Mouse (Mus musculus): ENCODE measurements around the gene Mettl7a3. TPM values are rescaled to one million over a fixed set of nuclear protein-coding genes. Genes with fewer than 3 reads are reported as not detected.
"Not testable (repeated sequence)": the region's sequence is repeated elsewhere in the genome, so short reads cannot be mapped to it uniquely, and the experiment has no call there.

Gene Mettl7a3
- polyA plus RNA-seq, 1 experiment from 2014 or later, result 0.17 TPM

DNA sequence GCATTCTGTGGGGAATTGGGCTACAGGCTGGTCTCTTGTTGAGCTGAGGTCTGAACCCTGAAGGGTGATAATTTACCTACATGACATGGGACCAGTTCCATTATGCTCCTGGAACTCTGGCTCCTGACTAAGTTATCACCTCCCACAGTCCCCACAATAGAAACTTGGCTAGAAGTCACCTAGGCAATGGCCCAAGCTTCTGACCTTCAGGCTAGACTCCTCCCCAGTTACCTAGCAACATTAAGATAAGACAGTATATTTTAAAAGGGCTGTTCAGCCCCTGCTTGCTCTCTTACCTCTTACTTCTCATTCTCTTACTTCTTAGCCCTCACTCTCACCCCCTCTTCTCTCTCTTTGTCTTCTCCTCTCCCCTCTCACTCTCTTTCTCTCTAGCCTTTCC is 10.8 kb downstream of the Mettl7a3 start:
- ATAC-seq (ENCODE audit: low read depth), result no peak
- Histone ChIP-seq H3K9me3 (ENCODE audit: control insufficient read depth, low read length) (no peaks in the 10 kb centered on the region), H3K36me3 (ENCODE audit: control insufficient read depth, insufficient read depth, low read length) (no peaks in the 10 kb centered on the region), H3K27ac (ENCODE audit: low read depth, low read length) (no peak overlapping the region), H3K9ac (replicated peaks; ENCODE audit: low read depth, low read length) (no peak overlapping the region), H3K4me3 (ENCODE audit: low read depth, low read length) (no peak overlapping the region), H3K4me1 (ENCODE audit: control insufficient read depth, insufficient read depth, low read length) (no peaks in the 10 kb centered on the region), H3K27me3 (ENCODE audit: control insufficient read depth, insufficient read depth, low read length) (no peaks in the 10 kb centered on the region), H3K4me2 (ENCODE audit: low read depth, low read length) (no peak overlapping the region)

DNA sequence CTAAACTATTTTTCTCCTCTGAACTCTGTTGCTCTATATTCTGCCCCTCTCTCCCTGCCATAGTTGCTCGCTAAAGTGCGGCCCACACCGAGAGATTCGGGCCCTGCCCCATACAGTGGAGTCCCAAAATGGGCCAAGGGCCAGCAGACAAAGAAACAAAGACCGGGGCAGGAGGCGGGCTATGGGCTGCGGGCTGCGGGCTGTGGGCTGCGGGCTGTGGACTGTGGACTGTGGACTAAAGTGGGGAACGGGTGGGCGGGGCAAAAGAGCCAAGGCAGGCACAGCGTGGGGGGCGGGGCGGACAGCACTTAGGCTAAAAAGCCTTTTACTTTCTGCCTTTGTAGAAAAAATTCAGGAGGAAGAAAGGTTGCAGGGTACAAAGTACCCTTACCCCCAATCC is 12.0 kb downstream of the Mettl7a3 start:
- no peaks in the 10 kb centered on the region for H3K9me3 ChIP-seq (ENCODE audit: control insufficient read depth, low read length)
- no peak for ATAC-seq (ENCODE audit: low read depth)
- H3K4me3 ChIP-seq (ENCODE audit: low read depth, low read length), result no peak overlapping the region
- 59% methylated on average over 14 of the region's 14 CpGs for WGBS
- no peaks in the 10 kb centered on the region for H3K36me3 ChIP-seq (ENCODE audit: control insufficient read depth, insufficient read depth, low read length)
- H3K9ac ChIP-seq (replicated peaks; ENCODE audit: low read depth, low read length), result no peak overlapping the region
- no peaks in the 10 kb centered on the region for H3K4me1 ChIP-seq (ENCODE audit: control insufficient read depth, insufficient read depth, low read length)
- no peak overlapping the region for H3K27ac ChIP-seq (ENCODE audit: low read depth, low read length)
- H3K27me3 ChIP-seq (ENCODE audit: control insufficient read depth, insufficient read depth, low read length), result no peaks in the 10 kb centered on the region
- no peak overlapping the region for H3K4me2 ChIP-seq (ENCODE audit: low read depth, low read length)

- Histone ChIP-seq H3K4me1 (ENCODE audit: control insufficient read depth, insufficient read depth, low read length) (no peaks in the 10 kb centered on the region), H3K9me3 (ENCODE audit: control insufficient read depth, low read length) (no peaks in the 10 kb centered on the region), H3K36me3 (ENCODE audit: control insufficient read depth, insufficient read depth, low read length) (no peaks in the 10 kb centered on the region), H3K27ac (ENCODE audit: low read depth, low read length) (no peak overlapping the region), H3K4me2 (ENCODE audit: low read depth, low read length) (no peak overlapping the region), H3K9ac (replicated peaks; ENCODE audit: low read depth, low read length) (no peak overlapping the region), H3K4me3 (ENCODE audit: low read depth, low read length) (no peak overlapping the region), H3K27me3 (ENCODE audit: control insufficient read depth, insufficient read depth, low read length) (no peaks in the 10 kb centered on the region)
- WGBS, result 68% methylated on average over 2 of the region's 2 CpGs
- ATAC-seq (ENCODE audit: low read depth), result no peak
Observed at GRCm38 (mm10) chr15:100349496-100349895, 14.8 kb downstream of the Mettl7a3 start.

- Histone ChIP-seq H3K27ac (ENCODE audit: low read depth, low read length) (no peak overlapping the region), H3K4me2 (ENCODE audit: low read depth, low read length) (no peak overlapping the region), H3K4me3 (ENCODE audit: low read depth, low read length) (no peak overlapping the region), H3K36me3 (ENCODE audit: control insufficient read depth, insufficient read depth, low read length) (no peaks in the 10 kb centered on the region), H3K27me3 (ENCODE audit: control insufficient read depth, insufficient read depth, low read length) (no peaks in the 10 kb centered on the region), H3K9ac (replicated peaks; ENCODE audit: low read depth, low read length) (no peak overlapping the region), H3K4me1 (ENCODE audit: control insufficient read depth, insufficient read depth, low read length) (no peaks in the 10 kb centered on the region), H3K9me3 (ENCODE audit: control insufficient read depth, low read length) (no peaks in the 10 kb centered on the region)
- ATAC-seq (ENCODE audit: low read depth), result no peak
- WGBS, result 77% methylated on average over 6 of the region's 6 CpGs
Observed at GRCm38 (mm10) chr15:100351501-100352060, 16.9 kb downstream of the Mettl7a3 start.

- ATAC-seq (ENCODE audit: low read depth), result no peak
- H3K4me3 ChIP-seq (ENCODE audit: low read depth, low read length), result no peak within 1 kb of the TSS
- no peaks in the 10 kb centered on the region for H3K27me3 ChIP-seq (ENCODE audit: control insufficient read depth, insufficient read depth, low read length)
Observed at GRCm38 (mm10) chr15:100352711-100353250, 18.1 kb downstream of the Mettl7a3 start, which contains the start of the genes Methig1 and Mettl7a2. Gene Methig1, plus strand, starts transcription at chr15:100353149. Gene Mettl7a2, plus strand, starts transcription at chr15:100353200.

DNA sequence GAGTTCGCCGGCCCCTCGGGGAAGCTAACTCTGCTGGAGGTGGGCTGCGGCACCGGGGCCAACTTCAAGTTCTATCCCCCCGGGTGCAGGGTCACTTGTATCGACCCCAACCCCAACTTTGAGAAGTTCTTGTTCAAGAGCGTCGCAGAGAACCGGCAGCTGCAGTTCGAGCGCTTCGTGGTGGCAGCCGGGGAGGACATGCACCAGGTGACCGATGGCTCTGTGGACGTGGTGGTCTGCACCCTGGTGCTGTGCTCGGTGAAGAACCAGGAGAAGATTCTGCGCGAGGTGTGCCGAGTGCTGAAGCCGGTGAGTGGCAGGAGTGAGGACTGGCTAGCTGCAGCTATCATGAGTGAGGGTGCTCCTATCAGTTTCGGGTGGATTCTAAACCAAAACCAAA is 18.7 kb downstream of the Mettl7a3 start:
- ATAC-seq (ENCODE audit: low read depth); H3K4me1 ChIP-seq (ENCODE audit: control insufficient read depth, insufficient read depth, low read length); H3K36me3 ChIP-seq (ENCODE audit: control insufficient read depth, insufficient read depth, low read length); H3K4me2 ChIP-seq (ENCODE audit: low read depth, low read length); H3K9ac ChIP-seq (replicated peaks; ENCODE audit: low read depth, low read length); H3K9me3 ChIP-seq (ENCODE audit: control insufficient read depth, low read length); H3K27me3 ChIP-seq (ENCODE audit: control insufficient read depth, insufficient read depth, low read length); H3K27ac ChIP-seq (ENCODE audit: low read depth, low read length); H3K4me3 ChIP-seq (ENCODE audit: low read depth, low read length): not testable (repeated sequence)
- 90% methylated on average over 5 of the region's 22 CpGs for WGBS

More at GRCm38 (mm10) chr15:100352711-100353250, 18.1 kb downstream of the Mettl7a3 start, which contains the start of the genes Methig1 and Mettl7a2:
- no peaks in the 10 kb centered on the region for H3K4me1 ChIP-seq (ENCODE audit: control insufficient read depth, insufficient read depth, low read length)
- H3K9me3 ChIP-seq (ENCODE audit: control insufficient read depth, low read length), result no peaks in the 10 kb centered on the region
- WGBS, result 85% methylated on average over 10 of the region's 10 CpGs
- H3K27ac ChIP-seq (ENCODE audit: low read depth, low read length), result no peak within 1 kb of the TSS
- no peak within 1 kb of the TSS for H3K9ac ChIP-seq (replicated peaks; ENCODE audit: low read depth, low read length)
- no peak within 1 kb of the TSS for H3K4me2 ChIP-seq (ENCODE audit: low read depth, low read length)
- no peaks in the 10 kb centered on the region for H3K36me3 ChIP-seq (ENCODE audit: control insufficient read depth, insufficient read depth, low read length)

DNA sequence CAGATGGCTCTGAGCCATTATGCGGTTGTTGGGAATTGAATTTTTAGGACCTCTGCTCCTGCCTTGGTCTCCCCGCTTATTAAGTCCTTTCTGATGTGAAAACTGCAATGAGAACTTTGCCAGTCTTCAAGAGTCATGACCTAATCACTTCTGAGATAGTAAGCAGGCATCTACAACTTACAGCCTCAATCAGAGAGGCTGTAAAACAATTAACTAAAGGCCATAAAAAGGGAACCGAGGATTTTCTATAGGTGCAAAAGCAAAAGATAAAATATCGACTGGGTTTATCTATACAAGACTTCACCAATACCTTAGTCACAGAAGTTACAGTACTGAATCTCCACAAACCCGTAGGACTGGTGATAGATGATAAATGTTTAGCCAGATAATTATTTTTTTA is 21.1 kb downstream of the Mettl7a3 start:
- no peak overlapping the region for H3K27ac ChIP-seq (ENCODE audit: low read depth, low read length)
- ATAC-seq (ENCODE audit: low read depth), result no peak
- 48% methylated on average over 5 of the region's 5 CpGs for WGBS
- no peak overlapping the region for H3K4me2 ChIP-seq (ENCODE audit: low read depth, low read length)
- H3K4me1 ChIP-seq (ENCODE audit: control insufficient read depth, insufficient read depth, low read length), result no peaks in the 10 kb centered on the region
- no peaks in the 10 kb centered on the region for H3K36me3 ChIP-seq (ENCODE audit: control insufficient read depth, insufficient read depth, low read length)
- H3K9me3 ChIP-seq (ENCODE audit: control insufficient read depth, low read length), result no peaks in the 10 kb centered on the region
- no peak overlapping the region for H3K9ac ChIP-seq (replicated peaks; ENCODE audit: low read depth, low read length)
- no peak overlapping the region for H3K4me3 ChIP-seq (ENCODE audit: low read depth, low read length)
- no peaks in the 10 kb centered on the region for H3K27me3 ChIP-seq (ENCODE audit: control insufficient read depth, insufficient read depth, low read length)

GRCm38 (mm10) chr15:100364242-100364641 is 29.5 kb downstream of the Mettl7a3 start, which contains the start of gene Higd1c:
Gene Higd1c, plus strand, starts transcription at chr15:100364542.
- Histone ChIP-seq H3K9ac (replicated peaks; ENCODE audit: low read depth, low read length) (no peak within 1 kb of the TSS), H3K4me3 (ENCODE audit: low read depth, low read length) (no peak within 1 kb of the TSS), H3K27ac (ENCODE audit: low read depth, low read length) (no peak within 1 kb of the TSS), H3K36me3 (ENCODE audit: control insufficient read depth, insufficient read depth, low read length) (no peaks in the 10 kb centered on the region), H3K4me1 (ENCODE audit: control insufficient read depth, insufficient read depth, low read length) (no peaks in the 10 kb centered on the region), H3K9me3 (ENCODE audit: control insufficient read depth, low read length) (no peaks in the 10 kb centered on the region), H3K27me3 (ENCODE audit: control insufficient read depth, insufficient read depth, low read length) (no peaks in the 10 kb centered on the region), H3K4me2 (ENCODE audit: low read depth, low read length) (no peak within 1 kb of the TSS)
- no peak for ATAC-seq (ENCODE audit: low read depth)
- 72% methylated on average over 7 of the region's 7 CpGs for WGBS

GRCm38 (mm10) chr15:100365967-100366366 is 31.2 kb downstream of the Mettl7a3 start:
- H3K27me3 ChIP-seq (ENCODE audit: control insufficient read depth, insufficient read depth, low read length); H3K36me3 ChIP-seq (ENCODE audit: control insufficient read depth, insufficient read depth, low read length); H3K4me1 ChIP-seq (ENCODE audit: control insufficient read depth, insufficient read depth, low read length); H3K9ac ChIP-seq (replicated peaks; ENCODE audit: low read depth, low read length); H3K4me3 ChIP-seq (ENCODE audit: low read depth, low read length); H3K27ac ChIP-seq (ENCODE audit: low read depth, low read length); H3K4me2 ChIP-seq (ENCODE audit: low read depth, low read length); H3K9me3 ChIP-seq (ENCODE audit: control insufficient read depth, low read length); ATAC-seq (ENCODE audit: low read depth): not testable (repeated sequence)
- 35% methylated on average over 9 of the region's 9 CpGs for WGBS

All from neural tube, embryonic 14.5 days (tissue).